Mouse (Mus musculus) lung, adult 2 months (tissue): Measurements from ENCODE around the gene Padi4.

ENCODE experiments used
- CTCF ChIP-seq: fragments of 200-500 bp; IDR thresholded peaks from 2 replicates; pipeline ENCODE4 v1.5.1; 2011; ENCODE audit warnings: mild to moderate bottlenecking, low read length, control low read depth; ENCODE audit not compliant: insufficient read depth
- POLR2A ChIP-seq: fragments of 200-500 bp; IDR thresholded peaks from 2 replicates; pipeline ENCODE4 v1.6.1; 2011; ENCODE audit warnings: low read depth, mild to moderate bottlenecking, control low read depth, low read length, borderline replicate concordance; ENCODE audit errors: extremely low read depth

DNA sequence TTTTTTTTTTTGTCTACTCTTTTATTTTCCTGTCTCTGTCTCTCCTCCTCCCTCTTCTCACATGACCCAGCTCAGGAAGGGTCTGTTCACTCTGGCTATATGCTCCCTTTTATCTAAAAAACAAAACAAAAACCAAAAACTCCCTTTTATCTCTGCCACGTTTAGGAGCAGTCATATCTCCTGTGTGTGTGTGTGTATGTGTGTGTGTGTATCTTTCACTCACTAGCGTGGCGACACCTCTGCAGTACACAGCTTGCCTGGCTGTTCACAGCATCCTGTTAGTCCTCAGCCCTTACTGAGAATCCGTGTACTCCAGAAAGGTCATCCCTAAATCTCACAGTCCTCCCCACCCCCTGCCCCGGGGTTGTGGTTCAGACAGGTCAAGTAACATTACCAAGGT, 41.5 kb upstream of the Padi4 start:
- TF ChIP-seq CTCF (no peak), POLR2A (no peak)
